In genomic region chr7:141438201-141438968, GRCm38 (mm10) we compare ENCODE assay signal across 12 mouse cellular contexts. TPM values are rescaled to one million over a fixed set of nuclear protein-coding genes. Genes with fewer than 3 reads are reported as not detected.
DNase-seq lines count a peak whose midpoint lies in the region; ATAC-seq lines count a peak whose summit lies in the region.
"Had no signal": no experiment of that assay in that cellular context is flagged by ENCODE, and none has a peak within 500 bp of the region (broad histone marks: within the 10 kb centered on the region; RNA-seq: fewer than 3 reads in every experiment).

No protein-coding gene starts in this region.

- WGBS in hindbrain, embryonic 16.5 days: 87% methylated on average over 12 of the region's 12 CpGs
- 91% methylated on average over 12 of the region's 12 CpGs for WGBS in neural tube, embryonic 15.5 days

- H3K36me3 ChIP-seq in hindbrain, embryonic 16.5 days (ENCODE audit: control insufficient read depth, insufficient read depth, low read length): peaks cover 2% of the 10 kb centered on the region; the same call in 1 of the 2 replicates
- peaks cover 2% of the 10 kb centered on the region for H3K36me3 ChIP-seq in neural tube, embryonic 15.5 days

- H3K9me3 ChIP-seq in hindbrain, embryonic 16.5 days (ENCODE audit: control insufficient read depth, low read length): no peaks in the 10 kb centered on the region
- no peaks in the 10 kb centered on the region for H3K9me3 ChIP-seq in neural tube, embryonic 15.5 days (replicated peaks)
- H3K9me3 ChIP-seq: embryonic facial prominence, embryonic 15.5 days had no signal

- no peak for ATAC-seq in hindbrain, embryonic 16.5 days
- no peak for ATAC-seq in neural tube, embryonic 15.5 days (ENCODE audit: low FRiP score)
- ATAC-seq in granulocyte monocyte progenitor cell, adult 5-6 weeks (replicated peaks; ENCODE audit: poor library complexity, severe bottlenecking): no peak

- H3K4me1 ChIP-seq in hindbrain, embryonic 16.5 days (ENCODE audit: control insufficient read depth, insufficient read depth, low read depth, low read length): peaks cover 22% of the 10 kb centered on the region
- H3K4me1 ChIP-seq in neural tube, embryonic 15.5 days: peaks cover 65% of the 10 kb centered on the region

- peak overlapping the region; percentile 78 for H3K27ac ChIP-seq in hindbrain, embryonic 16.5 days (ENCODE audit: low read depth, low read length)
- H3K27ac ChIP-seq in neural tube, embryonic 15.5 days (replicated peaks): peak overlapping the region; percentile 88; the same call in 1 of the 2 replicates

- H3K9ac ChIP-seq in hindbrain, embryonic 16.5 days (ENCODE audit: low read depth, low read length): no peak overlapping the region
- no peak overlapping the region for H3K9ac ChIP-seq in neural tube, embryonic 15.5 days (replicated peaks)

- DNase-seq in gastrocnemius, postnatal 14 days: peak; percentile 9
- no peak for DNase-seq in gastrocnemius, postnatal 25 days
- DNase-seq in right cerebral cortex, postnatal 10 days (ENCODE audit: low spot score in 2 of 2): peak; percentile 48 to 64
- DNase-seq in right cerebral cortex, postnatal 25 days: no peak
- DNase-seq in layer of hippocampus, adult 9-10 months (ENCODE audit: low spot score): no peak

- intact Hi-C loops in gastrocnemius, postnatal 14 days (cut with DNase I; ENCODE audit: low total_unique reads): no loop called here

- peak overlapping the region; percentile 87 for H3K4me2 ChIP-seq in hindbrain, embryonic 16.5 days (ENCODE audit: low read length)
- peak overlapping the region; percentile 91; the same call in 1 of the 2 replicates for H3K4me2 ChIP-seq in neural tube, embryonic 15.5 days

- H3K4me3 ChIP-seq in hindbrain, embryonic 16.5 days (ENCODE audit: low read length): no peak overlapping the region
- no peak overlapping the region for H3K4me3 ChIP-seq in neural tube, embryonic 15.5 days (replicated peaks)

- no peaks in the 10 kb centered on the region for H3K27me3 ChIP-seq in hindbrain, embryonic 16.5 days (replicated peaks; ENCODE audit: control insufficient read depth, insufficient read depth, low read length)
- H3K27me3 ChIP-seq in neural tube, embryonic 15.5 days (replicated peaks): no peaks in the 10 kb centered on the region
- H3K27me3 ChIP-seq: embryonic facial prominence, embryonic 15.5 days; Patski had no signal

RNA-seq across cellular contexts. Expression of gene Slc25a22, which starts 0.7 kb away (rescaled TPM):
- total RNA-seq in gastrocnemius, postnatal 14 days (2021): 10 to 100 TPM; 14.8 to 32.4 TPM
- total RNA-seq in gastrocnemius, postnatal 25 days (2021): 10 to 100 TPM; 17.1 to 32.9 TPM
- polyA plus RNA-seq in hindbrain, embryonic 16.5 days (2015; fragmentation: Nextera tagmentation; extraction: Ambion mirVana): 96.3 and 104 TPM in 2 replicates
- 76.7 and 88.8 TPM in 2 replicates for polyA plus RNA-seq in neural tube, embryonic 15.5 days (2015; fragmentation: Nextera tagmentation; extraction: Ambion mirVana)
- total RNA-seq in granulocyte monocyte progenitor cell, adult 5-6 weeks (2014; fragmentation: Nextera tagmentation): 18.8 and 36.2 TPM in 2 replicates
- 4.3 and 4.9 TPM in 2 replicates for total RNA-seq in granulocyte monocyte progenitor cell, adult 5-6 weeks (2017)

RNA-seq across cellular contexts. Expression of gene Pidd1, which starts 5.4 kb away (rescaled TPM):
- total RNA-seq in gastrocnemius, postnatal 14 days (2021): under 1 TPM; 0.55 to 0.75 TPM
- under 1 TPM; 0.18 to 0.75 TPM for total RNA-seq in gastrocnemius, postnatal 25 days (2021)
- polyA plus RNA-seq in hindbrain, embryonic 16.5 days (2015; fragmentation: Nextera tagmentation; extraction: Ambion mirVana): 2.8 and 4.5 TPM in 2 replicates
- 2.7 and 5.0 TPM in 2 replicates for polyA plus RNA-seq in neural tube, embryonic 15.5 days (2015; fragmentation: Nextera tagmentation; extraction: Ambion mirVana)
- total RNA-seq in granulocyte monocyte progenitor cell, adult 5-6 weeks (2014; fragmentation: Nextera tagmentation): 33.2 and 45.1 TPM in 2 replicates
- total RNA-seq in granulocyte monocyte progenitor cell, adult 5-6 weeks (2017): 10.5 and 16.4 TPM in 2 replicates

RNA-seq across cellular contexts. Expression of gene Rplp2, which starts 8.8 kb away (rescaled TPM):
- 100 to 1,000 TPM; 730 to 819 TPM for total RNA-seq in gastrocnemius, postnatal 14 days (2021)
- total RNA-seq in gastrocnemius, postnatal 25 days (2021): 100 to 1,000 TPM; 531 to 541 TPM
- polyA plus RNA-seq in hindbrain, embryonic 16.5 days (2015; fragmentation: Nextera tagmentation; extraction: Ambion mirVana): 602 and 645 TPM in 2 replicates
- polyA plus RNA-seq in neural tube, embryonic 15.5 days (2015; fragmentation: Nextera tagmentation; extraction: Ambion mirVana): 743 and 829 TPM in 2 replicates
- total RNA-seq in granulocyte monocyte progenitor cell, adult 5-6 weeks (2014; fragmentation: Nextera tagmentation): 2,601 and 5,139 TPM in 2 replicates
- total RNA-seq in granulocyte monocyte progenitor cell, adult 5-6 weeks (2017): 2,496 and 4,245 TPM in 2 replicates

RNA-seq across cellular contexts. Expression of gene Cend1, which starts 9.1 kb away (rescaled TPM):
- total RNA-seq in gastrocnemius, postnatal 14 days (2021): under 1 TPM; 0.47 to 0.82 TPM
- total RNA-seq in gastrocnemius, postnatal 25 days (2021): under 1 TPM; 0.38 to 0.75 TPM
- polyA plus RNA-seq in hindbrain, embryonic 16.5 days (2015; fragmentation: Nextera tagmentation; extraction: Ambion mirVana): 226 and 245 TPM in 2 replicates
- polyA plus RNA-seq in neural tube, embryonic 15.5 days (2015; fragmentation: Nextera tagmentation; extraction: Ambion mirVana): 185 and 208 TPM in 2 replicates
- not detected in 2 replicates for total RNA-seq in granulocyte monocyte progenitor cell, adult 5-6 weeks (2014; fragmentation: Nextera tagmentation)
- not detected in 2 replicates for total RNA-seq in granulocyte monocyte progenitor cell, adult 5-6 weeks (2017)
- total RNA-seq: megakaryocyte-erythroid progenitor cell, adult 5-6 weeks had no signal
- polyA plus RNA-seq: CD4-positive, CD25-positive, alpha-beta regulatory T cell, adult 4 months had no signal

RNA-seq across cellular contexts. Expression of gene Pnpla2, which starts 16.6 kb away (rescaled TPM):
- total RNA-seq in gastrocnemius, postnatal 14 days (2021): 100 to 1,000 TPM; 188 to 332 TPM
- total RNA-seq in gastrocnemius, postnatal 25 days (2021): 100 to 1,000 TPM; 265 to 357 TPM
- 20.0 and 20.9 TPM in 2 replicates for polyA plus RNA-seq in hindbrain, embryonic 16.5 days (2015; fragmentation: Nextera tagmentation; extraction: Ambion mirVana)
- 17.2 and 25.7 TPM in 2 replicates for polyA plus RNA-seq in neural tube, embryonic 15.5 days (2015; fragmentation: Nextera tagmentation; extraction: Ambion mirVana)
- 93.9 and 97.0 TPM in 2 replicates for total RNA-seq in granulocyte monocyte progenitor cell, adult 5-6 weeks (2014; fragmentation: Nextera tagmentation)
- total RNA-seq in granulocyte monocyte progenitor cell, adult 5-6 weeks (2017): 19.0 and 35.1 TPM in 2 replicates

Comparison
In these comparisons a context has a peak if more than half of its experiments do, and no peak if none do; other contexts are left out.
1. DNase-seq: peak in gastrocnemius, postnatal 14 days (single experiment) and right cerebral cortex, postnatal 10 days (2 of 2); none in gastrocnemius, postnatal 25 days (single experiment), right cerebral cortex, postnatal 25 days (single experiment) and layer of hippocampus, adult 9-10 months (single experiment).
2. RNA of gene Pidd1, which starts 5.4 kb away (total RNA-seq): 10.5 to 45.1 TPM in granulocyte monocyte progenitor cell, adult 5-6 weeks; 0.55 to 0.75 TPM in gastrocnemius, postnatal 14 days and 0.18 to 0.75 TPM in gastrocnemius, postnatal 25 days; every median in the first group is over 4 times any median in the second.